Mouse (Mus musculus) neutrophil, adult 5-6 weeks (primary cell): ENCODE data around the gene Pdk4. TPM values are rescaled to one million over a fixed set of nuclear protein-coding genes. Genes with fewer than 3 reads are reported as not detected.

Experiments used
- ATAC-seq: fragments of 151-379, 151-347 bp; 2 replicates; pipeline ENCODE4 v1.8.0; 2017; ENCODE audit warnings: mild to moderate bottlenecking, moderate TSS enrichment; ENCODE audit not compliant: insufficient number of reproducible peaks, poor library complexity, low FRiP score, severe bottlenecking; ENCODE audit errors: extremely low read depth
- total RNA-seq: library from RNA; stranded (forward); fragments of 200-1000 nt; gene quantifications from 2 replicates; pipeline ENCODE4 v1.2.3, GENCODE M21; 2017

The Pdk4 gene
- total RNA-seq: not detected in 2 replicates

GRCm38 (mm10) chr6:5495961-5496853, at the start of gene Pdk4:
TSS of gene Pdk4 (minus strand) at chr6:5496309.
- no peak for ATAC-seq

- no peak for ATAC-seq
Observed at GRCm38 (mm10) chr6:5537855-5538365, 41.8 kb upstream of the Pdk4 start.

- no peak for ATAC-seq
Observed at GRCm38 (mm10) chr6:5535754-5536153, 39.6 kb upstream of the Pdk4 start.

- ATAC-seq: no peak
Observed at GRCm38 (mm10) chr6:5517091-5517490, 21.0 kb upstream of the Pdk4 start.

GRCm38 (mm10) chr6:5509757-5510156, 13.6 kb upstream of the Pdk4 start:
- ATAC-seq: no peak

- ATAC-seq: no peak
Observed at GRCm38 (mm10) chr6:5509303-5509702, 13.2 kb upstream of the Pdk4 start.

GRCm38 (mm10) chr6:5507821-5508220, 11.7 kb upstream of the Pdk4 start:
- no peak for ATAC-seq

GRCm38 (mm10) chr6:5506271-5506670, 10.2 kb upstream of the Pdk4 start:
- ATAC-seq: no peak

GRCm38 (mm10) chr6:5502810-5503209, 6.7 kb upstream of the Pdk4 start:
- ATAC-seq: no peak

GRCm38 (mm10) chr6:5501551-5501950, 5.4 kb upstream of the Pdk4 start:
- no peak for ATAC-seq

GRCm38 (mm10) chr6:5498740-5499139, 2.6 kb upstream of the Pdk4 start:
- no peak for ATAC-seq

GRCm38 (mm10) chr6:5496854-5497235, 736 bp upstream of the Pdk4 start:
- ATAC-seq: no peak

GRCm38 (mm10) chr6:5485028-5485427, 11.1 kb downstream of the Pdk4 start:
- no peak for ATAC-seq

GRCm38 (mm10) chr6:5482270-5482783, 13.8 kb downstream of the Pdk4 start:
- no peak for ATAC-seq

- ATAC-seq: no peak
Observed at GRCm38 (mm10) chr6:5481066-5481465, 15.0 kb downstream of the Pdk4 start.

- ATAC-seq: no peak
Observed at GRCm38 (mm10) chr6:5474021-5474420, 22.1 kb downstream of the Pdk4 start.

GRCm38 (mm10) chr6:5472692-5473091, 23.4 kb downstream of the Pdk4 start:
- ATAC-seq: no peak

- no peak for ATAC-seq
Observed at GRCm38 (mm10) chr6:5470480-5471318, 25.4 kb downstream of the Pdk4 start.

- ATAC-seq: no peak
Observed at GRCm38 (mm10) chr6:5455836-5456235, 40.3 kb downstream of the Pdk4 start.

- ATAC-seq: no peak
Observed at GRCm38 (mm10) chr6:5449878-5450277, 46.2 kb downstream of the Pdk4 start.
